Mouse (Mus musculus) left cerebral cortex, postnatal 10 days (tissue): ENCODE measurements around the gene Pptc7. TPM values are rescaled to one million over a fixed set of nuclear protein-coding genes. Genes with fewer than 3 reads are reported as not detected.

Experiments used
- DNase-seq, 2 experiments: peaks; one replicate each; pipeline ENCODE4 v3.0.0; 2021 to 2022; ENCODE audit warnings: low spot score in 2 of 2, mixed read lengths in 1 of 2; ENCODE audit errors: extremely low spot score in 1 of 2
- intact Hi-C: fragments of 180-260 bp; cut with DNase I; formaldehyde crosslinking; loops from one replicate; pipeline ENCODE4 v1.15.1; 2025
- total RNA-seq, 2 experiments: library from RNA; stranded (reverse); gene quantifications; 2 replicates each; pipeline ENCODE4 v1.2.3; 2021

The Pptc7 gene
- total RNA-seq, 2 experiments from 2014 or later, result 22.8 to 24.1 TPM

GRCm38 (mm10) chr5:122263933-122264905 is 19.9 kb upstream of the Pptc7 start, which contains the start of gene Tctn1:
Gene Tctn1, minus strand, starts transcription at chr5:122264460.
- intact Hi-C loops, result no loop called here

GRCm38 (mm10) chr5:122265187-122265586 is 19.0 kb upstream of the Pptc7 start:
- no peak for DNase-seq
- intact Hi-C loops, result no loop called here

More at GRCm38 (mm10) chr5:122263933-122264905, 19.9 kb upstream of the Pptc7 start, which contains the start of gene Tctn1:
- peak; percentile 78 to 95 for DNase-seq

- no peak for DNase-seq
- intact Hi-C loops, result no loop called here
Measured at GRCm38 (mm10) chr5:122265942-122266341, 18.2 kb upstream of the Pptc7 start.

GRCm38 (mm10) chr5:122267136-122267535 is 17.0 kb upstream of the Pptc7 start:
- DNase-seq, result no peak
- intact Hi-C loops, result no loop called here

GRCm38 (mm10) chr5:122267899-122268298 is 16.3 kb upstream of the Pptc7 start:
- DNase-seq, result peak; percentile 58 to 69
- intact Hi-C loops, result loop anchor here (1.0 kb wide), 1 partner anchor 76 kb away; no protein-coding TSS in a partner anchor

GRCm38 (mm10) chr5:122268858-122269604 is 15.1 kb upstream of the Pptc7 start:
- intact Hi-C loops, result loop anchor here (1.0 kb wide), 1 partner anchor 75 kb away; no protein-coding TSS in a partner anchor

GRCm38 (mm10) chr5:122272821-122273220 is 11.3 kb upstream of the Pptc7 start:
- intact Hi-C loops, result no loop called here

More at GRCm38 (mm10) chr5:122268858-122269604, 15.1 kb upstream of the Pptc7 start:
- no peak for DNase-seq

GRCm38 (mm10) chr5:122274785-122275184 is 9.4 kb upstream of the Pptc7 start:
- intact Hi-C loops, result no loop called here
- peak in 1 of 2 experiments; percentile 40 for DNase-seq

More at GRCm38 (mm10) chr5:122272821-122273220, 11.3 kb upstream of the Pptc7 start:
- no peak for DNase-seq

GRCm38 (mm10) chr5:122278946-122279345 is 5.2 kb upstream of the Pptc7 start:
- DNase-seq, result no peak
- intact Hi-C loops, result no loop called here

GRCm38 (mm10) chr5:122279799-122280421 is 4.3 kb upstream of the Pptc7 start:
- intact Hi-C loops, result no loop called here
- DNase-seq, result no peak

- DNase-seq, result no peak
- intact Hi-C loops, result no loop called here
Measured at GRCm38 (mm10) chr5:122280422-122280826, 3.7 kb upstream of the Pptc7 start.

- intact Hi-C loops, result no loop called here
- peak in 1 of 2 experiments; percentile 41 for DNase-seq
Measured at GRCm38 (mm10) chr5:122280827-122281462, 3.2 kb upstream of the Pptc7 start.

- intact Hi-C loops, result no loop called here
- DNase-seq, result no peak
Measured at GRCm38 (mm10) chr5:122283828-122284182, 360 bp upstream of the Pptc7 start.

- peak in 1 of 2 experiments; percentile 71 for DNase-seq
- intact Hi-C loops, result no loop called here
Measured at GRCm38 (mm10) chr5:122285029-122285766, 1.0 kb downstream of the Pptc7 start.

GRCm38 (mm10) chr5:122285767-122286150 is 1.6 kb downstream of the Pptc7 start:
- intact Hi-C loops, result no loop called here
- no peak for DNase-seq

GRCm38 (mm10) chr5:122286191-122286590 is 2.0 kb downstream of the Pptc7 start:
- no peak for DNase-seq

GRCm38 (mm10) chr5:122287026-122287425 is 2.9 kb downstream of the Pptc7 start:
- DNase-seq, result no peak
- intact Hi-C loops, result no loop called here

More at GRCm38 (mm10) chr5:122286191-122286590, 2.0 kb downstream of the Pptc7 start:
- intact Hi-C loops, result no loop called here
